Mouse (Mus musculus): ENCODE measurements around the gene Galntl5.

DNA sequence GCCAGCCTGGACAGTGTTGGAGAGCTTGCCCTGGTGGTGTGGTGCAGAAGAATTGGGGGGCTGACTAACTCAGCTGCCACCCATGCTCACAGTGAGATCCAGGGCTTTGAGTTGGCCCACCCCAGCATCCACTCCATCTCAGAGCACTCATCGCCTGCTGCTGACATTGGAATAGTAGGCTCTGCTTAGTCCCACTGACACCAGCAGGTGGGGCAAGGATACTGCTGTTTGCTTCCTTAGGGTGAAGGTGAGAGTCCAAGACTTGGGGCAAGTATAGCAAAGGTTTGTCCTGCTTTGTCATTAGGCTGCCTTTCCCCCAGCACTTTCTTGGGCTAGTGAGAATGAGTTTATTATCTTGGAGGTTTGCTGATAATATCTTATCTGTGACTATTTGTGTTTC is 7.5 kb downstream of the Galntl5 start:
- TF ChIP-seq HCFC1 (IDR thresholded peaks at IDR 0.05; ENCODE audit: borderline replicate concordance, insufficient read depth, low read length) (no peak), ZNF384 (IDR thresholded peaks at IDR 0.05; ENCODE audit: low read depth, low read length) (no peak), MAFK (IDR thresholded peaks at IDR 0.05; ENCODE audit: insufficient read depth, low read depth, low read length) (no peak), CHD2 (IDR thresholded peaks at IDR 0.05; ENCODE audit: low read depth, low read length) (no peak)

Data from ES-E14 (cell line).